Mouse (Mus musculus): Measurements from ENCODE around the gene Fam168a.

- TF ChIP-seq CTCF (IDR thresholded peaks at IDR 0.05; ENCODE audit: borderline replicate concordance, extremely low read depth, insufficient read depth, insufficient read length) (no peak), POLR2A (IDR thresholded peaks at IDR 0.05; ENCODE audit: borderline replicate concordance, extremely low read depth, insufficient read depth, insufficient read length, poor library complexity, severe bottlenecking) (no peak)
Observed at GRCm38 (mm10) chr7:100833859-100834258, 127.4 kb downstream of the Fam168a start.

Data from brain, embryonic 14.5 days (tissue).